Mouse (Mus musculus): ENCODE results near the gene Npc1l1.

The Npc1l1 gene

DNA sequence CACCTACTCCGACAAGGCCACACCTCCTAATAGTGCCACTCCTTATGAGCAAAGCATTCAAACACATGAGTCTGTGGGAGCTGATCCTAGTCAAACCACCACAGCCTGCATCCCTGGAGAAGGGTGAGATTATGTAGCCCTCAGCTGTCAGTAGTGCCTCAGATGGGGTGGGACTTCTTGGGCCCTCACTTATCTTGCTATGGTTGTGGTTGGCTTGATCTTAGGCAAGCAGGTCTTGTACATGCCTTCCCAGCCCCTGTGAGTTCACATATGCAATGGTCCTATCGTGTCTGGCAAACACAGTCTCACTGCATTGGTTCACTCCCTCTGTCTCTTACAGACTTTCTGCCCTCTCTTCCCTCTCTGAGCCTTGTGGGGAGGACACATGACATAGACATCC lies 22.9 kb downstream of the Npc1l1 start:
- DNase-seq (ENCODE audit: low spot score in 2 of 2), result no peak

DNA sequence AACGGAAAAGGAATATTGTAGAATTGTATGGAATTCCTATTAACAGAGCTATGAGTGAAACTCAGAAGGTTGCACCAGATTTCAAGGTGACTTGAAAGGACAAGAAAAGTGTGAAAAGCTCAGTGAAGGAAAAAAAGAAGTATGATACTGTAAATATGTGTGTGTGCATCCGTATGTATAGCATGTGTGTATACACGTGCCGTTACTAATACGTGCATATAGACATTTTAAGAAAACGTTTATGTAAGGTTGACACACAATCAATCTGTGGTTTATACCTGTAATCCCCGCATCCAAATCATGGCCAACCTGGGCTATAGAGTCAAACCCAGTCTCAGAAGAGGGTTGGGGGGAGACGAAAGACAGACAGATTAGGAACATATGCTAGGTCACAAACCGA lies 29.4 kb downstream of the Npc1l1 start:
- DNase-seq (ENCODE audit: low spot score in 2 of 2), result no peak

DNA sequence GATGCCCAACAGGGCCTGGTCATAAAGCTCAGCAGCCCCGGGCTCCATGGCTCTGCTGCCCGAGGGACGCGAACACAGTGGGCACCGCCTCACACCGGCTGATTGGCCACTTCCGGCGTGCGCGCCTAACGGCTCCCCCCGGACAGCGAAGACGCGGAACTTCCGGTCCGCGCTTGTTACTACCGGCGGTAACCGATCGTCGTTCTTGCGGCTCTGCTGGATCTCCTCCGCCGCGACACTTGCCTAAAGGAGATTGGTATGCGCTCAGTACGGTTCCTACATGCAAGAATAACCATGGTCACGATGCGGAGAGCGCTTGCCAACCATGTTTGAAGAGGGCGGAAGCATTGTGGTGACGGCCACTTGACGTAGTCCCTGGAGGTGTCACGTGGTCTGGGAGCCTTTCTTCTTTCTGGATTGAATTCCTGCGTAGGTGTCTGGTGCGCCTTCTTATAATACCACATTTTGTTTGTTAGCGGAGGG lies 29.8 kb downstream of the Npc1l1 start, which contains the start of gene Nudcd3:
Gene Nudcd3, minus strand, starts transcription at position 329 of the 483 bp plus-strand sequence.
- peak; percentile 84 to 91 for DNase-seq (ENCODE audit: low spot score in 2 of 2)

DNA sequence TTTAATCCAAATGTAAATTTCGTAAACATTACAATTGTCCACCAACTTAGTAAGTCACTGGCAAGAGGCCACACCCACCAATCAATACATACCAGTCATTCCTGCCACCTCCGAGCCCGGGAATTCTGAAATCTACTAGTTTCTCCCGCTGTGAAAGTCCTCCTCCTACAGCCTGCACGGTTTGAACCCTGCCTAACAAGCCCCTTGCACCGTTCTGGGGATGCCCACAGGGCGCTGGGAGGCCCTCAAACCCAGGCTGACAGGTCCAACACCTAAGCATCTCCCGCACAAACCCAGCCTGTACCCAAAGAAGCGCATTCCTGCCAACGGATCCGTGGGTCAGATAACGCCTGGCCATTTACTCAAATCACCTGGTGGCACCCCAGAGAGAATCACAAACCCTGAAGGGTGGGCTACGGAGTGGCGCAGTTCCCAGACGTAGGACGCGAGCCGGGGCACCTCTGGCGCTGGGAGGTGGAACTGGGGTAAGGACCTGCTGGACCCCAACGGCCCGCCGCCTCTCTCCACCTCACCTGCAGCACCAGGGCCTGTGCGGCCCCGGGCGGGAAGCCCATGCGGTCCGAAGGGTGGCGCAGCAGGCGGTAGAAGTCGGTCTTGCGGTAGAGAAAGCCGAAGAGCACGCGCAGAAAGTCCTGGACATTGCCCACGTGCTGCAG lies 30.4 kb downstream of the Npc1l1 start, which contains the start of gene A730071L15Rik:
Gene A730071L15Rik, plus strand, starts transcription at position 620 of the 677 bp plus-strand sequence.
- peak in 1 of 2 experiments; percentile 13 for DNase-seq (ENCODE audit: low spot score in 2 of 2)

DNA sequence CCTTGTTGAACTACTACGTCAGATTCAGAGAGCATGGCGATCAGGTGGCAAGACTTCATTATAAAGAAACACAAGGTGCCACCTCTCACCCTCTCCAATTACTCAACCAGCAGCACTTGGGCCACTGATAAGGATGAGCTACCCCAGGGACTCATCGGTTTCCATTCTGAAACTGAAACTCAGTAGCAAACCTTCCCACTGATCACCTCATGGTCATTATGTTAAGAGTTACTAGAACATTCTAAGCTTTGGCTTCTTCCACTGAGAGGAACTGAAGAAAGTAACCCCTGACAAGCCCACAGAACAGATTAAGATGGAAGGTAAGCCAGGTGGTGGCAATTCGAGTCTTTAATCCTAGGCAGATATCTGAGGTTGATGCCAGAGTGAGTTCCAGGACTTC lies 31.5 kb downstream of the Npc1l1 start:
- DNase-seq (ENCODE audit: low spot score in 2 of 2), result no peak

DNA sequence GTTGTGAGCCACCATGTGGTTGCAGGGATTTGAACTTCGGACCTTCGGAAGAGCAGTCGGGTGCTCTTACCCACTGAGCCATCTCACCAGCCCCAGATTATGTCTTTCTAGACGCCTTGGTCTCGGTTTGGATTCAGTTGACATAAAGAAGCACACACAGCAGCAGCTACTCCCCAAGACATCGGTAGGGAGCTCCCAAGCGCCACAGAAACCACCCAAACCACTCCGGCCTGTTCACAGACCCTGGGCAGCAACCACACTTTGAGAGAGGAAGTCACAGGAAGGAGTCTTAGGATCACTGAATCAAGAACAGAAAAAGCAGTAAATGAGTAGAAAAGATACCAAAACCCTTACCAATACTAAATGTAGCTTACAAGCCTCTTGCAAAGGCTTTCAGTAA lies 33.2 kb downstream of the Npc1l1 start:
- DNase-seq (ENCODE audit: low spot score in 2 of 2), result no peak

DNA sequence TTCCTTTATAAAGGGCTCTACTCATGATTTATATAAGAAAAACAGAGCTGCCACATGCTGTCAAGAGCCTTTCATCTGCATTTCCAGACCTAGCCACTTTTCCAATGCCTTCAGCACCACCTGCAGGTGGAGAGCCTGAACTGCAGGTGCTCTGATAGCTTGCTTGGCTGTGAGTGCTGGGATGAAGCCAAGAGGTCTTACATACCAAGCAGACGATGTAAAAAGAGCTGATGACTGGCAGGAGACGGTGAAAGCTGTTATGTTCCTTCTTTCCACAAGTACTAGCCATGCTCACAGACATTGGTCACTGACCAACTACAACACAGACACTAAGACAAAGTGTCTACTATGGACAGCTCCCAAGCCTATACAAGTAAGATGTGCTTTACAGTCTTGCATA lies 42.1 kb downstream of the Npc1l1 start:
- DNase-seq (ENCODE audit: low spot score in 2 of 2), result peak; percentile 70 to 92

DNA sequence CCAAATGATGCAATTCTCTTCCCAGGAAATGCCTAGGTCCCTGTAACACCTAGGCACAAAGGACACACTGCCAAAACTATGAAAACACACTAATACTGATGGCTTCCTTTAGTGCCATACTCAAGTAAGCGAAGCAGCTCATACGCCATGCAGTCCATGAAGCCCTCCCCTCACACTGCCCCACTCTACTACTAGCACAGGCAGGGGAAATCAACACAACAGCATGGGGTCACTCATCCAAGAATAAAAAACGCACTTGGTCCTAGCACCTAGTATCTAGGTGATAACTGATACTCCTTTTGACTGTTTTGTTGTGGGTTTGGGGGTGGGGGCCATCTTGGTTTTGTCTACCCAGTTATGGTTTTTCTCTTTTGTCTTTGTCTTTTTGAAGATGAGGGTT lies 42.5 kb downstream of the Npc1l1 start:
- DNase-seq (ENCODE audit: low spot score in 2 of 2), result no peak

DNA sequence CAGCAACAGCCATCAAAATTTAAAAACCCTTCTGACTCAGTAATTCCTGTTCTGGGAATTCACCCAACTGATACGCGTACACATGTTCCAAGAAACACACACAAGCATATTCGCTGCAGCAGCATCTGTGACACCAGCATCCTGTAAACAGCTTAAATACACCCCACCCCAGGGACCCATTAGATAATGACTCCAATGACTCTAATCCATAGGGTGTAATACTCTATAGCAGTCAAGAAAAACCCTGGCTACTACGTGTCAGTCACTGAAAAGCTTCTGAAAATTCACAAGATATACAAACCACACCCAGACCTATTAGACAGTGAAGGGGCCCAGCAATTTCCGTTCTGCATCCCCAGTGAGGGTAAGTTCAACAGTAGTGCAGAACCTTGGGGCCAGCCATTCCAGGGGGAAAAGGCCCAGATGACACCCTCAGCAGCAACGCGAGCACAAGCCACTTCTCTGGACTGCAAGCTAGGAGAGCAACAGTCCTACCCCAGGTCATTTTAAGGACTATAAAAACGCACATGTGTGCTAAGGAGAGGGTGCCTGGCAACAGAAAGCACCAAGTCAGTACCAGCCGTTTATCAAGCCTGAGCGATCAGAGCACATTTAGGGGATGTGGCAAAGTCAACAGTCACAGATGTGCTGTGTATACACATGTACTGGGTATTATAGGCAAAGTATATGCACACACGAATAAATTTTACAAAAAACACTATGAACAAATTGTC lies 45.6 kb downstream of the Npc1l1 start:
- peak; percentile 33 to 37 for DNase-seq (ENCODE audit: low spot score in 2 of 2)

DNA sequence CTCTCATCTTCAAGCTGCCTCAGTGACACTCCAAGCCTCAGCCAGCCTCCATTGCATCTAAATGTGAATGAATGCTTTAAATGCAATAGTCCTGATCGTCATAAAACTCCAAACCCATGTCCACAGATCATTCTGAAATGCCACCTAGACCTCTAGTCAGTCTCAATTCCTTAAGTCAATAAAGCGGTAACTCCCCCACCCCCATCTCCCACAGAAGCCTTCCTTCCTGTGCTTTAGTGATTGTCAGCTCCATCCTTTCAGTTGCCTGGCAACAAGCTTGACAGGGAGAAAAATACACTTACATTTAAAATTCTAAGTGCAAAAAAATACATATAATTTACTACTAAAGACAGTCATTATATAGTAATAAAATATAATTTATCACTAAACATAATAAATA lies 46.7 kb downstream of the Npc1l1 start:
- DNase-seq (ENCODE audit: low spot score in 2 of 2), result no peak

DNA sequence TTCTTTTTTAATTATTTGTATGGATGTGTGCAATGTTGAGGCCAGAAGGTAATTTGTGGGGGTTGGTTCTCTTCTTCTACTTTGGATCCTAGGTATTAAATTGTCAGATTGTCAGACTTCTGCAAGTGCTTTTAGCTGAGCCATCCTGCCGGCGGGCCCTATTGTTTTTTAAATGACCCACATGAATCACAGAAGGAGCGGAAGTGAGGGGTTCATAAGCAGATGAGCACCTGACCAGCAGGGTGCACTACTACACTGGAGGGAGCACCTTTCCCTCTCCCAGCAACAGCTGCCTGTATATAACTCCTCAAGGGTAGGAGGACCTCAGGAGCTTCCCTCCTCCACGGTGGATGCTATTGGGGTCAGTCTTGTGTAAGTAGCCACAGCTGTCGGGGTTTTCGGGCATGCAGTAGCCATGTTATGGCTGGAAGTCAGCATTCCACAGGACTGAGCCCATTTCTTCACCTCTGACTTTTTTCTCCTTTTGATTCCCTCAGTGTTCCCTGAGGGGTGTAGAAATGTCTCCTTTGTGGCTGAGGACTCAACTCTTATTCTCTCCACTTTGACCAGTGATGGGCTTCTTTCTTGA lies 49.0 kb downstream of the Npc1l1 start:
- DNase-seq (ENCODE audit: low spot score in 2 of 2), result no peak

DNA sequence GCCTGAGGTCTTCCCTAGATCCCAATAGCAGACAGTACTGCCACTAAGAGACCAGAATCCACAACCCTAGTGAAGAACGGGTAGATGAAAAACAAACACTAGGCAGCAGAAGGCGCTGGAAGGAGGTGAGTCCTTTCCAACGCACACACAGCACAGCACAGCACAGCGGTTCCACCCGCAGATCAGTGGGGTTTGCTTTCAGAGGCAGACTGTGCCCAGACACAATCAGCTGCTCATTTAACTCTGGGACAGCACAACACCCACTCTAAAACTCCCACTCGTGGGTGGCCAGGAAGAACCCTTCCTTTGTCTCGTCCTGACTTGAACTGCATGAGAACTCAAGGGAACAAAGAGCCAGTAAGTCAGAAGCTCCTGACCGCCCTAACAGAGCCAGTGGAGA lies 50.7 kb downstream of the Npc1l1 start:
- DNase-seq (ENCODE audit: low spot score in 2 of 2), result no peak

DNA sequence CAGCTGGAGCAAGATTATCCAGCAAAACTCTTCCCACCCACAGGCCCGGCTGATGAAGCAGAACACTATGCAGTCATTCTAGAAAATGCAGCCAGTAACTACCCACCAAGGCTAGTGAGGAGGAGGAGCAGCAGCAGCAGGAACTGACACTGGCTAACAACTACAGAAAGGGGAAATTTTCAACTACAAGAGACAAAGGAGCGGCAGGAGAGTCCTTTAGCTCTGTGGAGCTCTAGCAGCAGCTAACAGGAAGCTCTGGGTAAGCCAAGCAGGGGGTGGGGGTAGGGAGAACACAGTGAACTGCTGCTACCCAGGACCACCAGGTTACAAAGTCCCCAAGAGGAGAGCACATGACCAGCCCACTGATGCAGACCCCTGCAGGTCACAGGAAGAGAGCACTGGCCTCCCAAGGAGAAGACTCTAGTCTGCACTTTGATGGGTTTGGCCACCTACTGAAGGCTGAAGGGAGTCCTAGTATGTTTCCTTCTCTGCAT lies 51.2 kb downstream of the Npc1l1 start:
- peak in 1 of 2 experiments; percentile 25 for DNase-seq (ENCODE audit: low spot score in 2 of 2)

DNA sequence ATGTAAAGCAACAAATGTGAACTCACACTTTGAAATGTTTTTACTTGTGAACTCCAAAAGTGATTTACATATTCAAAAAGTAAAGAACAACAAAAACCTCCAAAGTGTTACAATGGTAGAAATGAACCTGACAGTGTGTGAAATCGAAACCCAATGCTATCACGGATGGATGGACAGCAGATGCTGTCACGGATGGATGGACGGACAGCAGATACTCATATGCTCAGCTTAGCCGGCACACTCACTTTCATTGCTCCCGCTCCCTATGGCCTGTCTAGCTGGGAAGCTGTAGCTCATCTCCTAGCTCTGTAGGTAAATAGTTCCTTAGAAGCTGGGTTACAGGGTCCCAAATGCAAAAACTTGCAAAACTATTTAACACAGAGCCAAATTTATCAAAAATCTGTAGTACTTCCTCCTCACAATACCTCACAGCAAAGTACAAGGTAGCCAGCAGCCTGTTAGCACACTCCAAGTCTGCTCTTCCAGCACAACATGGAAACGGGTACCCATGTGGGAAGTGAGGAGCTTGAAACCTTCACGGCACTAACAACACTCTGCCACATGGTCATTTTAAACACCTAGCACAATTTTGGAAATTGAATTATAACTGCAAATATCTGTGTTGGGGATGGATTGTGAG lies 52.0 kb downstream of the Npc1l1 start:
- no peak for DNase-seq (ENCODE audit: low spot score in 2 of 2)

DNA sequence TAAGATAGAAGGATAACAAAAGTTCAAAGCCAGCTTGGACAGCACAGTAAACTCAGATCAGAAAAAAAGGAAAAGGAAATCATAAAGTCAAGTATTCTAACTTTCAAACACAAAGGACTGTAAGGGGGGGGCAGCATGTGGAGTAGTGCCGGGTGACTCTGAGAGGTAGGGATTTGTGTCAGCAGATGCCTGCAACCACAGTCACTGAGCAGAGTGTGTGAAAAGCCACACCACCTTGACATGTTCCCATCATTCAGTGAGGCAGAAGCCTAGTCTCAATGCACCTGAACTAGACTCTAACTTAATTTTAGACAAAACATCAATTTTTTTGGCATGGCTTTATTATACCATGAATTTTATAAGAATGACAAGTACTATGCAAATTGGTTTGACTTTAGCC lies 54.4 kb downstream of the Npc1l1 start:
- DNase-seq (ENCODE audit: low spot score in 2 of 2), result no peak

DNA sequence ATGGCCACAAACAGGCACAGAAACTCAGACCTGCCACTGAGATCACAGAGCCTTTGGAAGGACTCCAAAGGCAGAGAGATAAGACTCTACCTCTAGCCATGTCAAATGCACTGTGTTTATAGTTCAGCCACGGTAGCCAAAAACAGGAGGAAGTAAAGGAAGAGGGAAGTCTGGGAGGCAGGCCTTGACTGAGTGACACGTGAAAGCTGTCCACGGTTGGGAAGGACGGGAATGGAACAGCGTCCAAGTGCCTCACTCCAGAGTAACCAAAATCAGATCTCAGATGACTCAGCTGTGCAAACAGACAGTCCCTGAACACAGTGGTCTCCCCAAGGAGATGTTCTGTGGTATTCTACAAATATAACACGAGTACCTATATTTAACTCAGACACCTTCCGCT lies 55.2 kb downstream of the Npc1l1 start:
- peak; percentile 56 to 65 for DNase-seq (ENCODE audit: low spot score in 2 of 2)

DNA sequence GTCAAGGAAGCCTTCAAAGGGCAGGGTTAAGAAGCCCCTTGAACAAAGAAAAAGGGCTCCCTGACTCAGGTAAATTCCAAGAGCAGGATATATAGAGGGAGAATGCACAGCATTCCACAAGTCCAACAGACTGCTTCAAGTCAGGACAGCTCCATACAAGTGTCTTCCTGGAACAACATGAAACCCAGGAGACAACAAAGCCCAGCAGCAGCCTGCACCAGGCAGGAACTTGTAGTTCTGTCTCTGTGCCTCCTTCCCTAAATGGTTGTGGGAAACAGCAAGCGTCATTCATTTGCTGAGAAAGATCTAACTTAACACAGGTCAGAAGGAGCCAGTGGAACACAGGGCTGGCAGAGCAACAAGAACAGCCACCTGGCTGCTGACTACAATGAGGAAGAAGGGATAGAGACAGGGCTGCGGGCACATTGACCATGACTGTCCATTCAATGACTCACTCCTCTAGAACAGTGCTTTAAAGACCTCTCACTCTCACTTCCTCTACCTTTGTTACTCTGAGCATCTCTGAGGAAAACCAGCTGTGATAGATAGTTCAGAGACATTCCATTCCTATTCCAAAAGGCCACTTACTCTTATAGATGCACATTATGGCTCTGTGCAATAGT lies 60.8 kb downstream of the Npc1l1 start:
- no peak for DNase-seq (ENCODE audit: low spot score in 2 of 2)

DNA sequence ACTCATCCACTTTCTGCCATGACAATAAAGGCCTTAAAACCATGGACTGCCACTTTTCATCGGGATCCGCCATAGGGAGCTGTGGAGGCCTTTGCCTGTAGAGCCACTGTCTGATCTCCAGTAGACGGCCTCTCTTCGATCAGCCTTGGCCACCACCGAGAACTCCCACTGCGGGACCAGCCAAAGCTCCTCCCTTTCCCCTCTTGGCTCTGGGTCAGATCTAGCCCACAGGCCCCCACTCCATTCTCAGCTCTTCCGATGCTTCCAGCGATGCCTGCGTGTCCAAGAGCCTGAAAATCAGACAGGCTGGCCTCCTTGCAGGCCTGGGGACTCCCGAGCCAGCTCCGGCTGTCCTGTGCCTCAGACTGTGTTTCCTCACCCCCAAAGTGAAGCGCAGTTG lies 63.6 kb downstream of the Npc1l1 start:
- no peak for DNase-seq (ENCODE audit: low spot score in 2 of 2)

DNA sequence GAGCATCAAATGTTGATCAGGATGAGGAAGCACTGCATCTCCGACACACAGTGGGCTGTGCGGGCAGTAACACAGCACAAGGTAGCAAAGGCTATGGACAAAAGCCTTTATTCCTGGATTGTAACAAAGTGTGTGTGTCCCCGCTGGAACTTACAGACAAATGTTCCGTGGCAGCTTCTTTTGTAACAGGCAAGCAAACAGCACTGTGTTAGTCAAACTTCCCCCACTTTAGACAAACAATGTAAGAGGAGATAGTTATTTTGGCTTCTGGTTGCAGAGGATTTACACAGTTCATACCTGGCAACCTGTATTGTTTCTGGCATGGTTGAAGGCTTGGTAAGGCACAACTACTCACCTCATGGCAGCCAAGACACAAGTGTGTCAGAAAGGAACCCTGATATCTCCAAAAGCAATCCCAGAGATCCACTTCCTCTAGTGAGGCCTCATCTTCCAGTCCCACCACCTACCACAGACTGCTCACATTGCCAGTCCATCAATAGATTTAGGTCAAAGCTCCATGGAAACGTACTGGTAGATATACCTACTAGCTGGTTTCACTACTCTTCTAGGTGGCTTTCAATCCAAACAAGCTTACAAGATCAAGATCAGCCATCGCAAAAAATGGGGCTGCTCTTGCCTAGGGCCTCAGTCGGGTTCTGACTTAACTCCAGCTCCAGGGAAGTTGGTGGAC lies 64.4 kb downstream of the Npc1l1 start:
- no peak for DNase-seq (ENCODE audit: low spot score in 2 of 2)

DNA sequence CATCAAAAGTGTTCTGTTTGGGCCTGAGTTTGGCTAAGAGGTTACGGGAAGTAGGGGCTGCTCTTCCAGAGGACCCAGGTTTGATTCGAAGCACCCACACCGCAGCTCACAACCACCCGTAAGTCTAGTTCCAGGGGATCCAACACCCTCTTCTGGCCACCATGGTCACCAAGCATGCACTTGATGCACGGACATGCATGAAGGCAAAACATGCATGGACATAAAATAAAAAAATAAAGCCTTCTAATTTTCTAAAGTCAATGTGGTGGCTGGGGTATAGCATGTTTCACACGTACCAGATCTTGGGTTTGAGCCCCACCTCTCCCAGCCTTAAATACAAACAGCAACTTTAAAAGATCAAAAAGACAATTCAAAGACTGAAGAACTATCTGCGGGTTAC lies 65.2 kb downstream of the Npc1l1 start:
- DNase-seq (ENCODE audit: low spot score in 2 of 2), result no peak

DNA sequence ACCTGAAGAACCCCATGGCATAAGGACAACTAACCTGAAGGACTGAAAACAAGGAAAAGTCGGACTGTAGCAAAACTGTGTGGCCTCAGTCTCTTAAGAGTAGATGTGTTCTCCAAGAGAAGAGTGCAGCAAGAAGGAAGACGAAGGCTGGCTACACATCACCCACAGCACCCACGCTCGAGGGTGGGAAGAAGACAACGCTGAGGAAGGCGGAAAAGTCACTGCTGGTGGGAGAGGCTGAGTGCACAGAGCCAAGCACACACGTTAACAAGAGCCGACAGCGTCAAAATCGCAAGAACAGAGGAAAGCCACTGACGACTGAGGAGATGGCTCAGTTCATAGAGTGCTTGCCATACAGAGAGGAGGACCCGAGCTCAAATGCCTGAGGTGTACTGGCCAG lies 66.2 kb downstream of the Npc1l1 start:
- DNase-seq (ENCODE audit: low spot score in 2 of 2), result no peak

All from heart, adult 9 months (tissue).